Mouse (Mus musculus): Measurements from ENCODE around the gene Jag1. TPM values are rescaled to one million over a fixed set of nuclear protein-coding genes. Genes with fewer than 3 reads are reported as not detected.

Jag1 gene
- polyA plus RNA-seq (2015; fragmentation: Nextera tagmentation; extraction: Ambion mirVana), result 27.8 and 32.5 TPM in 2 replicates

GRCm38 (mm10) chr2:137116025-137116674 lies at the start of gene Jag1:
Jag1 (minus strand) TSS chr2:137116644.
- ATAC-seq (ENCODE audit: insufficient number of reproducible peaks, insufficient read depth, low FRiP score, low TSS enrichment, low read depth), result no peak
- H3K4me2 ChIP-seq, result peak within 1 kb of the TSS; percentile 87
- WGBS, result under 1% methylated on average over 56 of the region's 59 CpGs
- peaks cover 26% of the 10 kb centered on the region for H3K4me1 ChIP-seq
- peak within 1 kb of the TSS; percentile 92 for H3K9ac ChIP-seq
- H3K9me3 ChIP-seq, result no peaks in the 10 kb centered on the region
- H3K4me3 ChIP-seq, result peak within 1 kb of the TSS; percentile 75
- no peaks in the 10 kb centered on the region for H3K36me3 ChIP-seq
- peak within 1 kb of the TSS; percentile 99 for H3K27ac ChIP-seq
- no peaks in the 10 kb centered on the region for H3K27me3 ChIP-seq

- Histone ChIP-seq H3K36me3 (no peaks in the 10 kb centered on the region), H3K27ac (no peak overlapping the region), H3K9me3 (no peaks in the 10 kb centered on the region), H3K4me1 (peaks cover 8% of the 10 kb centered on the region; the same call in 1 of the 2 replicates), H3K4me3 (no peak overlapping the region), H3K27me3 (no peaks in the 10 kb centered on the region), H3K4me2 (no peak overlapping the region), H3K9ac (no peak overlapping the region)
- 84% methylated on average over 1 of the region's 1 CpGs for WGBS
- no peak for ATAC-seq (ENCODE audit: insufficient number of reproducible peaks, insufficient read depth, low FRiP score, low TSS enrichment, low read depth)
Measured at GRCm38 (mm10) chr2:137156018-137156417, 39.6 kb upstream of the Jag1 start.

GRCm38 (mm10) chr2:137153825-137154224 lies 37.4 kb upstream of the Jag1 start:
- Histone ChIP-seq H3K4me2 (no peak overlapping the region), H3K36me3 (no peaks in the 10 kb centered on the region)
- WGBS, result 55% methylated on average over 4 of the region's 4 CpGs

GRCm38 (mm10) chr2:137153172-137153667 lies 36.8 kb upstream of the Jag1 start:
- Histone ChIP-seq H3K27me3 (no peaks in the 10 kb centered on the region), H3K4me1 (peaks cover 8% of the 10 kb centered on the region; the same call in 1 of the 2 replicates), H3K9ac (no peak overlapping the region), H3K4me3 (no peak overlapping the region), H3K4me2 (no peak overlapping the region), H3K9me3 (no peaks in the 10 kb centered on the region), H3K36me3 (no peaks in the 10 kb centered on the region), H3K27ac (0 out of 2 replicates have a peak overlapping the region, but pooled peaks have one; percentile 7)
- WGBS, result 43% methylated on average over 10 of the region's 10 CpGs
- ATAC-seq (ENCODE audit: insufficient number of reproducible peaks, insufficient read depth, low FRiP score, low TSS enrichment, low read depth), result no peak

More at GRCm38 (mm10) chr2:137153825-137154224, 37.4 kb upstream of the Jag1 start:
- H3K4me3 ChIP-seq, result no peak overlapping the region
- ATAC-seq (ENCODE audit: insufficient number of reproducible peaks, insufficient read depth, low FRiP score, low TSS enrichment, low read depth), result no peak
- no peaks in the 10 kb centered on the region for H3K27me3 ChIP-seq
- H3K4me1 ChIP-seq, result peaks cover 8% of the 10 kb centered on the region; the same call in 1 of the 2 replicates
- H3K9ac ChIP-seq, result no peak overlapping the region
- H3K9me3 ChIP-seq, result no peaks in the 10 kb centered on the region
- H3K27ac ChIP-seq, result no peak overlapping the region

- Histone ChIP-seq H3K9ac (no peak overlapping the region), H3K4me3 (no peak overlapping the region), H3K36me3 (no peaks in the 10 kb centered on the region), H3K4me2 (no peak overlapping the region), H3K27me3 (no peaks in the 10 kb centered on the region), H3K9me3 (no peaks in the 10 kb centered on the region), H3K4me1 (peaks cover 8% of the 10 kb centered on the region; the same call in 1 of the 2 replicates), H3K27ac (no peak overlapping the region)
- WGBS, result 97% methylated on average over 3 of the region's 3 CpGs
- no peak for ATAC-seq (ENCODE audit: insufficient number of reproducible peaks, insufficient read depth, low FRiP score, low TSS enrichment, low read depth)
Measured at GRCm38 (mm10) chr2:137150953-137151352, 34.5 kb upstream of the Jag1 start.

GRCm38 (mm10) chr2:137146938-137147666 lies 30.7 kb upstream of the Jag1 start:
- Histone ChIP-seq H3K4me3 (no peak overlapping the region), H3K27me3 (no peaks in the 10 kb centered on the region), H3K4me2 (no peak overlapping the region), H3K9me3 (no peaks in the 10 kb centered on the region), H3K4me1 (no peaks in the 10 kb centered on the region), H3K9ac (no peak overlapping the region), H3K36me3 (no peaks in the 10 kb centered on the region), H3K27ac (no peak overlapping the region)
- no peak for ATAC-seq (ENCODE audit: insufficient number of reproducible peaks, insufficient read depth, low FRiP score, low TSS enrichment, low read depth)
- WGBS, result 91% methylated on average over 2 of the region's 2 CpGs

GRCm38 (mm10) chr2:137138063-137138462 lies 21.6 kb upstream of the Jag1 start:
- 79% methylated on average over 1 of the region's 1 CpGs for WGBS

GRCm38 (mm10) chr2:137134035-137134434 lies 17.6 kb upstream of the Jag1 start:
- Histone ChIP-seq H3K4me2 (no peak overlapping the region), H3K9me3 (no peaks in the 10 kb centered on the region), H3K9ac (no peak overlapping the region), H3K36me3 (no peaks in the 10 kb centered on the region), H3K27ac (no peak overlapping the region), H3K4me3 (no peak overlapping the region), H3K27me3 (no peaks in the 10 kb centered on the region), H3K4me1 (peaks cover 23% of the 10 kb centered on the region)
- 84% methylated on average over 5 of the region's 5 CpGs for WGBS
- no peak for ATAC-seq (ENCODE audit: insufficient number of reproducible peaks, insufficient read depth, low FRiP score, low TSS enrichment, low read depth)

More at GRCm38 (mm10) chr2:137138063-137138462, 21.6 kb upstream of the Jag1 start:
- no peak for ATAC-seq (ENCODE audit: insufficient number of reproducible peaks, insufficient read depth, low FRiP score, low TSS enrichment, low read depth)
- H3K9me3 ChIP-seq, result no peaks in the 10 kb centered on the region
- no peak overlapping the region for H3K4me3 ChIP-seq
- no peak overlapping the region for H3K9ac ChIP-seq
- no peak overlapping the region for H3K27ac ChIP-seq
- peaks cover 23% of the 10 kb centered on the region for H3K4me1 ChIP-seq
- no peaks in the 10 kb centered on the region for H3K27me3 ChIP-seq
- H3K4me2 ChIP-seq, result no peak overlapping the region
- H3K36me3 ChIP-seq, result no peaks in the 10 kb centered on the region

- WGBS, result 81% methylated on average over 1 of the region's 1 CpGs
- Histone ChIP-seq H3K4me1 (no peaks in the 10 kb centered on the region), H3K4me2 (no peak overlapping the region), H3K27me3 (no peaks in the 10 kb centered on the region), H3K4me3 (no peak overlapping the region), H3K36me3 (no peaks in the 10 kb centered on the region), H3K9me3 (peaks cover 5% of the 10 kb centered on the region; the same call in 1 of the 2 replicates), H3K27ac (no peak overlapping the region), H3K9ac (no peak overlapping the region)
- no peak for ATAC-seq (ENCODE audit: insufficient number of reproducible peaks, insufficient read depth, low FRiP score, low TSS enrichment, low read depth)
Measured at GRCm38 (mm10) chr2:137124861-137125260, 8.4 kb upstream of the Jag1 start.

GRCm38 (mm10) chr2:137117321-137117690 lies 862 bp upstream of the Jag1 start:
- Histone ChIP-seq H3K9ac (peak overlapping the region; percentile 92), H3K36me3 (no peaks in the 10 kb centered on the region), H3K4me1 (peaks cover 15% of the 10 kb centered on the region), H3K9me3 (no peaks in the 10 kb centered on the region), H3K4me2 (peak overlapping the region; percentile 87), H3K4me3 (peak overlapping the region; percentile 75), H3K27ac (peak overlapping the region; percentile 99), H3K27me3 (no peaks in the 10 kb centered on the region)
- peak; percentile 68 for ATAC-seq (ENCODE audit: insufficient number of reproducible peaks, insufficient read depth, low FRiP score, low TSS enrichment, low read depth)
- WGBS, result under 1% methylated on average over 33 of the region's 33 CpGs

GRCm38 (mm10) chr2:137116675-137117320 lies 354 bp upstream of the Jag1 start:
- H3K9ac ChIP-seq, result peak overlapping the region; percentile 92
- peak overlapping the region; percentile 87 for H3K4me2 ChIP-seq
- peak; percentile 75 for ATAC-seq (ENCODE audit: insufficient number of reproducible peaks, insufficient read depth, low FRiP score, low TSS enrichment, low read depth)
- H3K4me1 ChIP-seq, result peaks cover 19% of the 10 kb centered on the region
- no peaks in the 10 kb centered on the region for H3K27me3 ChIP-seq
- under 1% methylated on average over 61 of the region's 61 CpGs for WGBS
- peak overlapping the region; percentile 75 for H3K4me3 ChIP-seq
- no peaks in the 10 kb centered on the region for H3K36me3 ChIP-seq
- no peaks in the 10 kb centered on the region for H3K9me3 ChIP-seq
- H3K27ac ChIP-seq, result peak overlapping the region; percentile 99

All from embryonic facial prominence, embryonic 13.5 days (tissue).